Mouse (Mus musculus) hindlimb bud, embryonic 11.5 days (tissue): ENCODE measurements around the gene N4bp3.
"Not testable (repeated sequence)": the region's sequence is repeated elsewhere in the genome, so short reads cannot be mapped to it uniquely, and the experiment has no call there.

Experiments used
- DNase-seq: peaks from one replicate; pipeline ENCODE4 v3.0.0-alpha.2; 2012; ENCODE audit warnings: low read depth, low spot score; ENCODE audit errors: extremely low spot score

The N4bp3 gene

GRCm38 (mm10) chr11:51632130-51632753 lies 18.4 kb downstream of the N4bp3 start:
- no peak for DNase-seq

GRCm38 (mm10) chr11:51629651-51630314 lies 20.9 kb downstream of the N4bp3 start:
- DNase-seq: no peak

DNA sequence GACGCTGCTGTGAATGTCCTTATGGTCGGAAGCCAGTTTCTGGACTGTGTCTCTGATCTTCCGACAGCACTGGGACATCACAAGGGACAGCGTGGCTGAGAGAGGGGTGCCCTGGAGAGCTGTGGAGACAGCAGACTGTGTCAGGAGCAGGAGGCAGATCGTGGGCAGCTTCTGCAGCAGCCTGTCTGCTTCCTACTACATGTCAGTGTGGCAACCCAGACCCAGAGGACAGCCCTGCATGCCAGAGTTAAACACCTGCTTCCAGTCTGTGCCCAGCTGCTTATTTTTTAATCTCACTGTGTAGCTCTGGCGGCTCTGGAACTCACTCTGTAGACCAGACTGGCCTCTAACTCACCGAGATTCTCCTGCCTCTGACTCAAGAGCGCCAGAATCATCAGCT lies 22.7 kb downstream of the N4bp3 start:
- DNase-seq: no peak

- no peak for DNase-seq
Measured at GRCm38 (mm10) chr11:51627425-51627824, 23.2 kb downstream of the N4bp3 start.

- no peak for DNase-seq
Measured at GRCm38 (mm10) chr11:51625187-51625820, 25.3 kb downstream of the N4bp3 start.

DNA sequence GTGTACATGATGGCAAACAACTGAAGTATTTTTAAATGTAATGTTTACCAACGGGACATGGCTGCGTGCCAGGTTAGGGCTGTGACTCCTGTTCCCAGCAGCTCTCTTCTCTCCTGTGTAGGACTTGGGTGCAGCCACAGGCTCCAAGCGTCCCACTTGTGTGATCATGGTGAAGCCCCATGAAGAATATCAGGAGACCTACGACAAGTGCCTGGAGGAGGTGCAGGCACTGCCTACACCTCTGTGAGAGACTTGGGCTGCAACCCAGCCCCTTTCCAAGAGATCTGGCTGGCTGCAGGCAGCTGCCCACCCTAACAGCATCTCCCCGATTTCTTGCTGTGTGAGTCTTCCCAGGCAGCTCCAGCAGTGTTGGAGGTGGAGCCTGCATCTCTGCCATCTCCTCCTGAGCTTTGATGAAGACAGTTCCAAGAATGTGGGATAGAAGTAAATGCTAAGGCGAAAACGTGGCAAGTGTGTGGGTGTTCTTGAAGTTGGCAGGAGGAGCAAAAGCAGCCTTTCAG lies 27.6 kb downstream of the N4bp3 start:
- no peak for DNase-seq

- no peak for DNase-seq
Measured at GRCm38 (mm10) chr11:51621776-51622175, 28.9 kb downstream of the N4bp3 start.

DNA sequence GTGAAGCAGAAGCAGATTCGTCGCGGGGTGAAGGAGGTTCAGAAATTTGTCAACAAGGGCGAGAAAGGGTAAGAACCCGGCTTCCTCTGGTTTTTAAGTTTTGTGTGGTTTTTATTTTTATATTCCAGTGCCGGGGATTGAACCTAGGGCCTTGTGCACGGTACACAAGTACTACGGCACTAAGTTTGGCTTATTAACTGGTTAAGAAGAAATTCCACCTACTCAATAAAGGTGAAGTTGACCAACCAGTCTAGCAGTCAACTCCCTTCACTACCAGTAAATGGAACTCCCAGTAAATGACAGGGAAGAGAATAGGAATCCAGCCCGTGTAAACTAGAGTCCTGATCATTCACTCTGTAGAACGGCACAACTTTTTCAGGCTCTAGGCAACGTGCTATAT lies 30.6 kb downstream of the N4bp3 start:
- no peak for DNase-seq

GRCm38 (mm10) chr11:51619409-51620060 lies 31.1 kb downstream of the N4bp3 start, which contains the start of gene Nhp2:
TSS of gene Nhp2 (plus strand) at chr11:51619735.
- DNase-seq: peak; percentile 93

GRCm38 (mm10) chr11:51618894-51619408 lies 31.7 kb downstream of the N4bp3 start:
- no peak for DNase-seq

- no peak for DNase-seq
Measured at GRCm38 (mm10) chr11:51617693-51618092, 32.9 kb downstream of the N4bp3 start.

DNA sequence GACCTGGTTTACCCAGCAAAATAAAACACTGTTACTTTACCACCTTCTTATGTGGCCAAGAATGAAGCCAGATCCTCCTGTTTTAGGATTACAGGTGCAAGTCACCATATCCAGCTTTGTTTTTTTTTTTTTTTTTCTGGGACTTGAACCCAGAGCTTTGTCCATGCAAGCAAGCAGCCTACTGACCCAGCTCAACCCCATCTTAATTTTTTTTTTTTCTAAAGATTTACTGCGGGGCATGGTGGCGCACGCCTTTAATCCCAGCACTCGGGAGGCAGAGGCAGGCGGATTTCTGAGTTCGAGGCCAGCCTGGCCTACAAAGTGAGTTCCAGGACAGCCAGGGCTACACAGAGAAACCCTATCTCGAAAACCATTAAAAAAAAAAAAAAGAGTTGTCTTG lies 34.5 kb downstream of the N4bp3 start:
- not testable (repeated sequence) for DNase-seq

DNA sequence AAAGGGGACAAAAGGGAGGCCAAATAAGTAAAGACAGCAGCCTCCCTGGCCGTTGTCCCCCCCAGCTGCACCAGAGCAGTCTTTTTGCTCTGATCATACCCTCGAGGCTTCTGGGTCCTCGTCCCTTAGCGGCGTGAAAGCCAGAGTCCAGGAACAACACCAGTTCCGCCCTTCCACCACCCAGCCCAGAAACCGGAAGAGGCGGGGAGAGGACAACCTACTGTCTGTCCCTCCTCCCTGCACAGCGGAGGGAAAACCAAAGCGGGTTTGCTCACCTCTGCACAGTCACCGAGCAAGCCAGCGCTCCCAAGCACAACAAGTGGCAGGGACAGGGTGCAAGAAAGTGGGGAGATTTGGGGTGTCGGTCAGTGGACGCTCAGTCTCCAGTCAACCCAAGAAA lies 35.0 kb downstream of the N4bp3 start:
- DNase-seq: no peak

- DNase-seq: no peak
Measured at GRCm38 (mm10) chr11:51615129-51615528, 35.5 kb downstream of the N4bp3 start.

DNA sequence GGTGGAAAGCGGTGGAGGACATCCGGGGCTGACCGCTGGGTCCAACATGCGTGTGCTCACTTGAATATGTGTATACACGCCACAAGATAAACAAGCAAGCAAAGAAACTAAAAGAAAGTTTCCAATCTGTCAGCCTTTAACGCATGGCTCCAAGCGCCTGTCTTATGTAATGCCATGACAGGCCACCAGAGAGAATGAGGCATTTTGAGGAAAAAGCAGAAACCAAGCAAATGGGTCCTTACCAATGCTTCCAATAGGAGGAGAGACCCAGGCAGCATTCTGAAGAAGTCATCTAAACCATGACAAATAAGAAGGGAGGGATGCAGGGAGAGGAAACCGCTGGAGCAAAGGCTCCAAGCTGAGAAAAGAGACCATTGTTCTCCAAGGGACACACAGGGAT lies 36.4 kb downstream of the N4bp3 start:
- no peak for DNase-seq

DNA sequence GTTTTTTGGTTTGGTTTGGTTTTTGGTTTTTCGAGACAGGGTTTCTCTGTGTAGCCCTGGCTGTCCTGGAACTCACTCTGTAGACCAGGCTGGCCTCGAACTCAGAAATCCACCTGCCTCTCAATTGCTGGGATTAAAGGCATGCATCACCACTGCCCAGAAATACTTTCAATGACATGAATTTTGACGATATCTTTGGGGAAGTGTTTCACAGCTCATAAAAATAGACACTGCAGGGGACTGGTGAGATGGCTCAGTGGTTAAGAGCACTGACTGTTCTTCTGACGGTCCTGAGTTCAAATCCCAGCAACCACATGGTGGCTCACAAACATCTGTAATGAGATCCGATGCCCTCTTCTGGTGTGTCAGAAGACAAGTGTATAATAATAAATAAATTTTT lies 40.7 kb downstream of the N4bp3 start:
- not testable (repeated sequence) for DNase-seq

- no peak for DNase-seq
Measured at GRCm38 (mm10) chr11:51609266-51609909, 41.3 kb downstream of the N4bp3 start.

- no peak for DNase-seq
Measured at GRCm38 (mm10) chr11:51607096-51607738, 43.4 kb downstream of the N4bp3 start.

DNA sequence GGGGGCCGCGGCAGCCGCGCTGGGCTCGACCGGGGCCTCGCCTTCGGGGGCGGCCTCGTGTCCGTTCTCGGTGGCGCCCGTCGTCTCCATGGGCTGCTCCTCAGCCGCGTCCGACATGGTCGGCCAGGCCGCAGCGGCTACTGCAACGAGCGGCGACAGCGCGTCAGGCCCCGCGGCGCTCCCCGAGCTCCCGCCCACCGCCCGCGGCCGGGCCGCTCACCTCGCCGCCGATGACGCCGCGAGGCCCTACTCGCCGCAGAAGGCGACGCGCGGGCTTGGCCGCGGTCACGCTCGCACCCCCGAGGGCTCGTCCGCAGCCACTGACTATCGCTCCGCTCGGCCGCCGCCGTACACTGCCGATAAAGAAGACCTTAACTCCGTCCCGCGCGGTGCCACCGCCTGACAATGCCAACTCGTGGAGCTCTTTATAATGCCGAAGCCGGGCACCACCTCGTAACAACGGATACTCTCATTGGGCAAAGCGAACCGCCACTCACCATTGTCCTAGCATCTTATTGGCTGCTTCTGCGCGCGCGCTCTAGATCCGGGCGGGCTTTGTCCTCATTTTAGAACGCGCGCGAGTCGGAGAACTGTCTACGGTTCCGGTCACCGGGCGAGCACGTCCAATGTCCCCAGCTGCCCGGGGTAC lies 44.1 kb downstream of the N4bp3 start, which contains the start of gene Hnrnpab:
Gene Hnrnpab (minus strand): TSS at position 401 of the 649 bp plus-strand sequence.
- peak; percentile 93 for DNase-seq
